Mouse (Mus musculus) cerebellum, adult 2 months (tissue): Measurements from ENCODE around the gene St8sia4.

ENCODE experiments used
- CTCF ChIP-seq: fragments of 200-500 bp; IDR thresholded peaks from 2 replicates; pipeline ENCODE4 v1.5.1; 2011; ENCODE audit warnings: low read depth, mild to moderate bottlenecking, control low read depth, low read length, moderate library complexity, borderline replicate concordance; ENCODE audit not compliant: insufficient read depth
- POLR2A ChIP-seq: fragments of 200-500 bp; IDR thresholded peaks from 2 replicates; pipeline ENCODE4 v1.6.1; 2011; ENCODE audit warnings: low read length, control low read depth, borderline replicate concordance; ENCODE audit not compliant: insufficient read depth

DNA sequence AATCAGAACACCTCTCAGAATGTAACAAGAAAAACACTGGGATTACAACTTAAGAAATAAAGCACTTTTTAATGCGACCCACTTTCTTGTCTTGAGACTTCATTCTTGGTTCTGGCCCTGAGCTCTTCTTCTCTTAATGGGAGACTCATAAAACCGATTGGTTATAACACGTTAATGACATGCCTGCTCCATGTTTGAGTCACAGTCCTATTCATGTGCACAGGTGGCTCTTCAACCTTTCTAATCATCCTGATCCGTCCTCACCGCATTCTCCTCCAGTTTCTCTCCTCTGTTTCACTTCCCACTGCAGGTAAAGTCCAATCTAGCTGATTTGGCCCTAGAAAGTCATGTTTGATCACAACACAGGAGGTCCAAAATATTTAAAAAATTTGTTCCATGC lies 58.3 kb downstream of the St8sia4 start:
- TF ChIP-seq CTCF (no peak), POLR2A (no peak)
